Mouse (Mus musculus) midbrain, postnatal 0 days (tissue): ENCODE results near the gene Gif. TPM values are rescaled to one million over a fixed set of nuclear protein-coding genes. Genes with fewer than 3 reads are reported as not detected.

Source experiments
- ATAC-seq: fragments of 200-750 bp; cut with Nextera tagmentation; 2 replicates; pipeline ENCODE4 v1.8.0; 2017; ENCODE audit warnings: moderate number of reproducible peaks, mild to moderate bottlenecking, moderate TSS enrichment, moderate library complexity; ENCODE audit not compliant: low FRiP score
- DNase-seq: peaks from one replicate; pipeline ENCODE4 v3.0.0-alpha.2; 2015; ENCODE audit warnings: low spot score
- H3K27ac ChIP-seq: fragments of 300-500 bp; sonication (generic); 2 replicates; pipeline ENCODE4 v1.5.1; 2014; ENCODE audit warnings: low read depth, mild to moderate bottlenecking, low read length, mixed read lengths
- H3K27me3 ChIP-seq: fragments of 300-500 bp; sonication (generic); 2 replicates; pipeline ENCODE4 v1.6.1; 2014; ENCODE audit warnings: low read length, control low read depth, mixed read lengths; ENCODE audit not compliant: insufficient read depth
- H3K36me3 ChIP-seq: fragments of 300-500 bp; sonication (generic); 2 replicates; pipeline ENCODE4 v1.6.1; 2014; ENCODE audit warnings: low read length, control low read depth, mixed read lengths; ENCODE audit not compliant: insufficient read depth
- H3K4me1 ChIP-seq: fragments of 300-500 bp; sonication (generic); 2 replicates; pipeline ENCODE4 v1.6.1; 2014; ENCODE audit warnings: mild to moderate bottlenecking, control low read depth, antibody characterized with exemption, low read length, mixed read lengths; ENCODE audit not compliant: insufficient read depth
- H3K4me2 ChIP-seq: fragments of 300-500 bp; sonication (generic); 2 replicates; pipeline ENCODE4 v1.6.1; 2014; ENCODE audit warnings: low read depth, mild to moderate bottlenecking, low read length, mixed read lengths; ENCODE audit not compliant: poor library complexity, severe bottlenecking
- H3K4me3 ChIP-seq: fragments of 300-500 bp; sonication (generic); 2 replicates; pipeline ENCODE4 v1.5.1; 2014; ENCODE audit warnings: low read depth, mild to moderate bottlenecking, low read length, moderate library complexity
- H3K9ac ChIP-seq: fragments of 300-500 bp; sonication (generic); replicated peaks from 2 replicates; pipeline ENCODE4 v1.6.1; 2014; ENCODE audit warnings: mild to moderate bottlenecking, low read length, moderate library complexity, mixed read lengths; ENCODE audit not compliant: poor library complexity, severe bottlenecking
- H3K9me3 ChIP-seq: fragments of 300-500 bp; sonication (generic); 2 replicates; pipeline ENCODE4 v1.6.1; 2016; ENCODE audit warnings: low read length, control low read depth
- CTCF ChIP-seq: IDR thresholded peaks from 2 replicates; pipeline ENCODE4 v1.5.1; 2016; ENCODE audit warnings: antibody characterized with exemption, mild to moderate bottlenecking
- WGBS: fragments of 180-500 bp; shearing (Covaris S2); extraction: QIAGEN DNeasy Blood & Tissue Kit; methylation state at CpG from one replicate; pipeline ENCODE4 v1.1.7; 2014; 5-methylcytosine and 5-hydroxymethylcytosine counted together
- polyA plus RNA-seq: library from polyadenylated mRNA; unstranded; fragments of >200 nt; fragmentation: Nextera tagmentation; extraction: Ambion mirVana; gene quantifications from 2 replicates; pipeline ENCODE4 v1.2.1, GENCODE M21; 2015
- total RNA-seq: library from RNA; depleted of rRNA; stranded (reverse); fragments of >200 nt; gene quantifications from 2 replicates; pipeline ENCODE4 v1.2.3, GENCODE M21; 2014

Gif gene
- total and polyA plus RNA-seq, 2 experiments from 2014 or later, result not detected

GRCm38 (mm10) chr19:11768163-11768562 lies 20.8 kb downstream of the Gif start:
- H3K9ac ChIP-seq, result no peak overlapping the region
- no peaks in the 10 kb centered on the region for H3K9me3 ChIP-seq
- H3K4me2 ChIP-seq, result no peak overlapping the region
- ATAC-seq, result no peak
- DNase-seq, result peak; percentile 78
- no peak overlapping the region for H3K27ac ChIP-seq
- no peaks in the 10 kb centered on the region for H3K4me1 ChIP-seq
- no peaks in the 10 kb centered on the region for H3K27me3 ChIP-seq
- peak; percentile 87 for TF ChIP-seq CTCF
- 6% methylated on average over 3 of the region's 3 CpGs for WGBS
- H3K4me3 ChIP-seq, result no peak overlapping the region
- H3K36me3 ChIP-seq, result no peaks in the 10 kb centered on the region

- Histone ChIP-seq H3K4me1 (no peaks in the 10 kb centered on the region), H3K4me2 (peak overlapping the region; percentile 55), H3K36me3 (peaks cover 4% of the 10 kb centered on the region), H3K4me3 (peak overlapping the region; percentile 58; the same call in 1 of the 2 replicates), H3K27me3 (no peaks in the 10 kb centered on the region), H3K9ac (no peak overlapping the region), H3K27ac (no peak overlapping the region), H3K9me3 (no peaks in the 10 kb centered on the region)
- 90% methylated on average over 5 of the region's 5 CpGs for WGBS
- TF ChIP-seq CTCF, result no peak
- ATAC-seq (no peak), DNase-seq (no peak)
Measured at GRCm38 (mm10) chr19:11769257-11769920, 22.0 kb downstream of the Gif start.

- Histone ChIP-seq H3K4me1 (no peaks in the 10 kb centered on the region), H3K27me3 (no peaks in the 10 kb centered on the region), H3K9me3 (no peaks in the 10 kb centered on the region), H3K4me2 (peak within 1 kb of the TSS; percentile 55), H3K9ac (peak within 1 kb of the TSS; percentile 67), H3K4me3 (peak within 1 kb of the TSS; percentile 58), H3K36me3 (peaks cover 13% of the 10 kb centered on the region), H3K27ac (peak within 1 kb of the TSS; percentile 21)
- ATAC-seq, result peak; percentile 93
- WGBS, result under 1% methylated on average over 30 of the region's 30 CpGs
- no peak for TF ChIP-seq CTCF
- peak; percentile 96 for DNase-seq
Measured at GRCm38 (mm10) chr19:11770205-11770892, 23.0 kb downstream of the Gif start, which contains the start of gene Mrpl16. Gene Mrpl16 (plus strand): TSS chr19:11770391.

GRCm38 (mm10) chr19:11777191-11777865 lies 30.0 kb downstream of the Gif start:
- H3K4me1 ChIP-seq, result no peaks in the 10 kb centered on the region
- no peak overlapping the region for H3K9ac ChIP-seq
- H3K36me3 ChIP-seq, result peaks cover 29% of the 10 kb centered on the region
- no peak overlapping the region for H3K4me2 ChIP-seq
- DNase-seq, result peak; percentile 78
- WGBS, result 57% methylated on average over 7 of the region's 7 CpGs
- peak; percentile 55 for ATAC-seq
- no peaks in the 10 kb centered on the region for H3K27me3 ChIP-seq
- no peak overlapping the region for H3K27ac ChIP-seq
- no peaks in the 10 kb centered on the region for H3K9me3 ChIP-seq
- TF ChIP-seq CTCF, result peak; percentile 88
- no peak overlapping the region for H3K4me3 ChIP-seq

- H3K9ac ChIP-seq, result no peak overlapping the region
- WGBS, result 95% methylated on average over 14 of the region's 14 CpGs
- H3K27ac ChIP-seq, result no peak overlapping the region
Measured at GRCm38 (mm10) chr19:11785409-11786154, 38.2 kb downstream of the Gif start.

More at GRCm38 (mm10) chr19:11785409-11786154, 38.2 kb downstream of the Gif start:
- Histone ChIP-seq H3K27me3 (no peaks in the 10 kb centered on the region), H3K4me3 (no peak overlapping the region), H3K4me1 (no peaks in the 10 kb centered on the region), H3K36me3 (peaks cover 35% of the 10 kb centered on the region), H3K4me2 (no peak overlapping the region), H3K9me3 (no peaks in the 10 kb centered on the region)
- no peak for TF ChIP-seq CTCF
- DNase-seq (no peak), ATAC-seq (no peak)
